Mouse (Mus musculus) heart, embryonic 10.5 days (tissue): Measurements from ENCODE around the gene Fezf2. TPM values are rescaled to one million over a fixed set of nuclear protein-coding genes. Genes with fewer than 3 reads are reported as not detected.

Source experiments
- DNase-seq: peaks from one replicate; pipeline ENCODE4 v3.0.0-alpha.2; 2017; ENCODE audit warnings: low spot score
- H3K27ac ChIP-seq: fragments of 300-500 bp; sonication (generic); 2 replicates; pipeline ENCODE4 v1.5.1; 2016; ENCODE audit warnings: mild to moderate bottlenecking
- H3K27me3 ChIP-seq: fragments of 300-500 bp; sonication (generic); 2 replicates; pipeline ENCODE4 v1.6.1; 2016; ENCODE audit warnings: mild to moderate bottlenecking; ENCODE audit not compliant: poor library complexity, insufficient read depth, severe bottlenecking
- H3K36me3 ChIP-seq: fragments of 300-500 bp; sonication (generic); 2 replicates; pipeline ENCODE4 v1.6.1; 2016; ENCODE audit warnings: mild to moderate bottlenecking, moderate library complexity
- H3K4me1 ChIP-seq: fragments of 300-500 bp; sonication (generic); 2 replicates; pipeline ENCODE4 v1.6.1; 2016; ENCODE audit warnings: mild to moderate bottlenecking
- H3K4me3 ChIP-seq: fragments of 300-500 bp; sonication (generic); 2 replicates; pipeline ENCODE4 v1.5.1; 2016; ENCODE audit warnings: mild to moderate bottlenecking, moderate library complexity
- H3K9me3 ChIP-seq: fragments of 300-500 bp; sonication (generic); 2 replicates; pipeline ENCODE4 v1.6.1; 2016; ENCODE audit warnings: mild to moderate bottlenecking, moderate library complexity
- WGBS: fragments of 180-500 bp; shearing (Covaris S2); methylation state at CpG from one replicate; pipeline ENCODE4 v1.1.7; 2016; 5-methylcytosine and 5-hydroxymethylcytosine counted together
- polyA plus RNA-seq: library from polyadenylated mRNA; unstranded; fragments of >200 nt; fragmentation: Nextera tagmentation; extraction: Ambion mirVana; gene quantifications from 2 replicates; pipeline ENCODE4 v1.2.1, GENCODE M21; 2016

Fezf2 gene
- polyA plus RNA-seq, 1 experiment from 2014 or later, result not detected

GRCm38 (mm10) chr14:12340238-12341074 is 7.5 kb downstream of the Fezf2 start:
- DNase-seq, result peak; percentile 69
- Histone ChIP-seq H3K4me3 (peak overlapping the region; percentile 33; the same call in 1 of the 2 replicates), H3K9me3 (no peaks in the 10 kb centered on the region), H3K36me3 (no peaks in the 10 kb centered on the region), H3K27me3 (peaks cover 99% of the 10 kb centered on the region), H3K27ac (no peak overlapping the region), H3K4me1 (peaks cover 23% of the 10 kb centered on the region)
- WGBS, result under 1% methylated on average over 19 of the region's 19 CpGs

GRCm38 (mm10) chr14:12338811-12339565 is 9.0 kb downstream of the Fezf2 start:
- peaks cover 12% of the 10 kb centered on the region; the same call in 1 of the 2 replicates for H3K4me1 ChIP-seq
- 2% methylated on average over 10 of the region's 10 CpGs for WGBS
- H3K36me3 ChIP-seq, result no peaks in the 10 kb centered on the region
- no peak overlapping the region for H3K4me3 ChIP-seq
- no peak overlapping the region for H3K27ac ChIP-seq
- peaks cover 99% of the 10 kb centered on the region for H3K27me3 ChIP-seq
- no peaks in the 10 kb centered on the region for H3K9me3 ChIP-seq
- peak; percentile 61 for DNase-seq

GRCm38 (mm10) chr14:12337998-12338809 is 9.8 kb downstream of the Fezf2 start:
- Histone ChIP-seq H3K9me3 (no peaks in the 10 kb centered on the region), H3K4me3 (no peak overlapping the region), H3K27ac (no peak overlapping the region), H3K27me3 (peaks cover 98% of the 10 kb centered on the region), H3K4me1 (peaks cover 12% of the 10 kb centered on the region; the same call in 1 of the 2 replicates), H3K36me3 (no peaks in the 10 kb centered on the region)
- DNase-seq, result peak; percentile 57
- 3% methylated on average over 16 of the region's 16 CpGs for WGBS

GRCm38 (mm10) chr14:12337421-12337997 is 10.5 kb downstream of the Fezf2 start:
- H3K9me3 ChIP-seq, result no peaks in the 10 kb centered on the region
- peaks cover 12% of the 10 kb centered on the region; the same call in 1 of the 2 replicates for H3K4me1 ChIP-seq
- WGBS, result 7% methylated on average over 8 of the region's 8 CpGs
- peak; percentile 68 for DNase-seq
- H3K4me3 ChIP-seq, result no peak overlapping the region
- H3K27ac ChIP-seq, result no peak overlapping the region
- H3K36me3 ChIP-seq, result no peaks in the 10 kb centered on the region
- peaks cover 95% of the 10 kb centered on the region for H3K27me3 ChIP-seq

GRCm38 (mm10) chr14:12334925-12335324 is 13.1 kb downstream of the Fezf2 start:
- H3K9me3 ChIP-seq, result no peaks in the 10 kb centered on the region
- no peak for DNase-seq
- no peaks in the 10 kb centered on the region for H3K36me3 ChIP-seq
- no peak overlapping the region for H3K4me3 ChIP-seq
- peaks cover 71% of the 10 kb centered on the region for H3K27me3 ChIP-seq
- H3K4me1 ChIP-seq, result no peaks in the 10 kb centered on the region
- 34% methylated on average over 7 of the region's 7 CpGs for WGBS
- H3K27ac ChIP-seq, result no peak overlapping the region

- H3K27me3 ChIP-seq, result peaks cover 58% of the 10 kb centered on the region
- no peak overlapping the region for H3K4me3 ChIP-seq
- no peaks in the 10 kb centered on the region for H3K36me3 ChIP-seq
- no peaks in the 10 kb centered on the region for H3K4me1 ChIP-seq
- no peaks in the 10 kb centered on the region for H3K9me3 ChIP-seq
- no peak overlapping the region for H3K27ac ChIP-seq
- peak; percentile 68 for DNase-seq
- 75% methylated on average over 7 of the region's 7 CpGs for WGBS
Measured at GRCm38 (mm10) chr14:12333622-12334021, 14.4 kb downstream of the Fezf2 start.

GRCm38 (mm10) chr14:12303106-12303505 is 44.9 kb downstream of the Fezf2 start:
- no peak for DNase-seq
- Histone ChIP-seq H3K4me3 (no peak overlapping the region), H3K9me3 (no peaks in the 10 kb centered on the region), H3K27ac (no peak overlapping the region), H3K4me1 (no peaks in the 10 kb centered on the region), H3K36me3 (0 out of 2 replicates have a peak, but pooled peaks cover 5% of the 10 kb centered on the region), H3K27me3 (no peaks in the 10 kb centered on the region)
- WGBS, result 88% methylated on average over 2 of the region's 2 CpGs

GRCm38 (mm10) chr14:12300677-12301076 is 47.3 kb downstream of the Fezf2 start:
- H3K4me1 ChIP-seq, result no peaks in the 10 kb centered on the region

GRCm38 (mm10) chr14:12300275-12300674 is 47.7 kb downstream of the Fezf2 start:
- Histone ChIP-seq H3K9me3 (no peaks in the 10 kb centered on the region), H3K4me3 (no peak overlapping the region), H3K4me1 (no peaks in the 10 kb centered on the region), H3K36me3 (0 out of 2 replicates have a peak, but pooled peaks cover 5% of the 10 kb centered on the region), H3K27ac (no peak overlapping the region), H3K27me3 (no peaks in the 10 kb centered on the region)
- 74% methylated on average over 4 of the region's 4 CpGs for WGBS
- DNase-seq, result no peak

More at GRCm38 (mm10) chr14:12300677-12301076, 47.3 kb downstream of the Fezf2 start:
- 0 out of 2 replicates have a peak, but pooled peaks cover 5% of the 10 kb centered on the region for H3K36me3 ChIP-seq
- H3K4me3 ChIP-seq, result no peak overlapping the region
- 69% methylated on average over 3 of the region's 3 CpGs for WGBS
- DNase-seq, result no peak
- H3K9me3 ChIP-seq, result no peaks in the 10 kb centered on the region
- H3K27me3 ChIP-seq, result no peaks in the 10 kb centered on the region
- H3K27ac ChIP-seq, result no peak overlapping the region

- DNase-seq, result no peak
- Histone ChIP-seq H3K9me3 (no peaks in the 10 kb centered on the region), H3K27me3 (no peaks in the 10 kb centered on the region), H3K4me3 (no peak overlapping the region), H3K4me1 (no peaks in the 10 kb centered on the region), H3K36me3 (0 out of 2 replicates have a peak, but pooled peaks cover 5% of the 10 kb centered on the region), H3K27ac (no peak overlapping the region)
- 77% methylated on average over 6 of the region's 6 CpGs for WGBS
Measured at GRCm38 (mm10) chr14:12299654-12300053, 48.3 kb downstream of the Fezf2 start.

- Histone ChIP-seq H3K4me3 (no peak overlapping the region), H3K27ac (no peak overlapping the region), H3K4me1 (no peaks in the 10 kb centered on the region), H3K9me3 (no peaks in the 10 kb centered on the region), H3K36me3 (0 out of 2 replicates have a peak, but pooled peaks cover 5% of the 10 kb centered on the region), H3K27me3 (no peaks in the 10 kb centered on the region)
- no peak for DNase-seq
Measured at GRCm38 (mm10) chr14:12299171-12299570, 48.8 kb downstream of the Fezf2 start.

GRCm38 (mm10) chr14:12296391-12296790 is 51.6 kb downstream of the Fezf2 start:
- Histone ChIP-seq H3K36me3 (0 out of 2 replicates have a peak, but pooled peaks cover 5% of the 10 kb centered on the region), H3K27me3 (no peaks in the 10 kb centered on the region), H3K27ac (no peak overlapping the region), H3K4me1 (no peaks in the 10 kb centered on the region), H3K9me3 (no peaks in the 10 kb centered on the region), H3K4me3 (no peak overlapping the region)
- no peak for DNase-seq
- WGBS, result 90% methylated on average over 7 of the region's 7 CpGs
